ENCODE assay signal across 19 mouse cellular contexts in the genomic region with DNA sequence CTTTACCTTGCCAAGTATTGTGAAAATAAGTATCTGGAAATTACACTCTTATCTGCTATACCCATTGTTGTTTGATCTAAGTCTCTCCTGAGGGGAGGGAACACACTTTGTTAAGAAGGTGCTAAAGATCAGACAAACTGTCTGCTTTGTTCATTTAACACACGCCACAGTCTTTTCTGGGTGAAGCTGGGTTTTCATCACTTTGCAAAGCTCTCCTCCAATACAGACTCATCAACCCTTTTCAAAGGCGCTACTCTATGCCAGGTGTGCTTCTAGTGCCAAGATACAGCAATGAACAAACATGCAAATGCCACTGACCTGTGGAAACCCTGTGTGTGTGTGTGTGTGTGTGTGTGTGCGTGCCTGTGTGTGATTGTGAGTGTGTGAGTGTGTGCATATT.
DNase-seq lines count a peak whose midpoint lies in the region; ATAC-seq and TF ChIP-seq lines count a peak whose summit lies in the region.
"Had no signal": no experiment of that assay in that cellular context is flagged by ENCODE, and none has a peak within 500 bp of the region (broad histone marks: within the 10 kb centered on the region; RNA-seq: fewer than 3 reads in every experiment).

No protein-coding gene starts in this region.

- H3K27ac ChIP-seq in hindbrain, embryonic 14.5 days, result peak overlapping the region; percentile 73
- no peak overlapping the region for H3K27ac ChIP-seq in hindbrain, embryonic 10.5 days
- no peak overlapping the region for H3K27ac ChIP-seq in liver, postnatal 0 days (ENCODE audit: low read depth)
- H3K27ac ChIP-seq in liver, embryonic 12.5 days, result no peak overlapping the region
- H3K27ac ChIP-seq: forebrain, embryonic 13.5 days; heart, embryonic 10.5 days; layer of hippocampus, adult 2 months had no signal

- H3K36me3 ChIP-seq in hindbrain, embryonic 14.5 days (replicated peaks; ENCODE audit: control insufficient read depth, insufficient read depth), result no peaks in the 10 kb centered on the region
- no peaks in the 10 kb centered on the region for H3K36me3 ChIP-seq in hindbrain, embryonic 10.5 days
- no peaks in the 10 kb centered on the region for H3K36me3 ChIP-seq in liver, postnatal 0 days (replicated peaks; ENCODE audit: insufficient read depth, low read length)
- H3K36me3 ChIP-seq in liver, embryonic 12.5 days, result no peaks in the 10 kb centered on the region
- H3K36me3 ChIP-seq: heart, embryonic 10.5 days had no signal

- no peak for TF ChIP-seq EP300 in liver, postnatal 0 days (IDR thresholded peaks at IDR 0.05; ENCODE audit: low read depth)

- H3K4me1 ChIP-seq in hindbrain, embryonic 14.5 days (replicated peaks; ENCODE audit: control insufficient read depth, insufficient read depth, low read length), result peaks cover 16% of the 10 kb centered on the region; the same call in 1 of the 2 replicates
- no peaks in the 10 kb centered on the region for H3K4me1 ChIP-seq in hindbrain, embryonic 10.5 days (replicated peaks)
- H3K4me1 ChIP-seq in liver, postnatal 0 days (ENCODE audit: insufficient read depth), result no peaks in the 10 kb centered on the region
- H3K4me1 ChIP-seq in liver, embryonic 12.5 days, result peaks cover under 1% of the 10 kb centered on the region; the same call in 1 of the 2 replicates
- H3K4me1 ChIP-seq: heart, embryonic 10.5 days had no signal

- H3K4me3 ChIP-seq in hindbrain, embryonic 14.5 days (replicated peaks; ENCODE audit: low read length), result no peak overlapping the region
- H3K4me3 ChIP-seq in hindbrain, embryonic 10.5 days, result no peak overlapping the region
- no peak overlapping the region for H3K4me3 ChIP-seq in liver, postnatal 0 days (ENCODE audit: low read depth, low read length)
- no peak overlapping the region for H3K4me3 ChIP-seq in liver, embryonic 12.5 days
- H3K4me3 ChIP-seq: forebrain, embryonic 13.5 days; heart, embryonic 10.5 days; layer of hippocampus, adult 2 months had no signal

- no peak for DNase-seq in hindbrain, embryonic 14.5 days (ENCODE audit: low spot score)
- no peak for DNase-seq in hindbrain, embryonic 10.5 days (ENCODE audit: low spot score)
- peak; percentile 69 for DNase-seq in CD4-positive helper T cell, adult 2 months (ENCODE audit: low read depth, low spot score)
- peak; percentile 56 for DNase-seq in T-cell, adult 2 months (ENCODE audit: low spot score)
- peak; percentile 80 for DNase-seq in thymus, postnatal 0 days (ENCODE audit: low spot score)
- no peak for DNase-seq in Muller cell, postnatal 12 days (ENCODE audit: inconsistent ontology term)
- DNase-seq in liver, postnatal 0 days, result no peak
- DNase-seq: cerebellum, adult 11-12 months; cerebellum, postnatal 10 days; gastrocnemius, postnatal 10 days; heart, postnatal 4 days; lung, adult 2 months; right cerebral cortex, adult 18-20 months; right cerebral cortex, postnatal 4 days had no signal

- ATAC-seq in hindbrain, embryonic 14.5 days (ENCODE audit: low FRiP score), result no peak
- no peak for ATAC-seq in liver, postnatal 0 days
- no peak for ATAC-seq in liver, embryonic 12.5 days

- no peaks in the 10 kb centered on the region for H3K9me3 ChIP-seq in hindbrain, embryonic 14.5 days (ENCODE audit: control insufficient read depth, low read length)
- no peaks in the 10 kb centered on the region; the same call in 1 of the 2 replicates for H3K9me3 ChIP-seq in hindbrain, embryonic 10.5 days
- H3K9me3 ChIP-seq in liver, postnatal 0 days (ENCODE audit: low read length), result no peaks in the 10 kb centered on the region
- H3K9me3 ChIP-seq in liver, embryonic 12.5 days (replicated peaks), result peaks cover 6% of the 10 kb centered on the region
- H3K9me3 ChIP-seq: heart, embryonic 10.5 days had no signal

- no peak overlapping the region for H3K9ac ChIP-seq in hindbrain, embryonic 14.5 days
- no peak overlapping the region for H3K9ac ChIP-seq in liver, postnatal 0 days (replicated peaks)
- no peak overlapping the region for H3K9ac ChIP-seq in liver, embryonic 12.5 days
- H3K9ac ChIP-seq: forebrain, embryonic 13.5 days had no signal

- H3K27me3 ChIP-seq in hindbrain, embryonic 14.5 days (ENCODE audit: control insufficient read depth, insufficient read depth, low read length), result no peaks in the 10 kb centered on the region
- H3K27me3 ChIP-seq in hindbrain, embryonic 10.5 days (ENCODE audit: insufficient read depth, poor library complexity, severe bottlenecking), result no peaks in the 10 kb centered on the region
- no peaks in the 10 kb centered on the region for H3K27me3 ChIP-seq in liver, postnatal 0 days (ENCODE audit: insufficient read depth, low read length)
- H3K27me3 ChIP-seq in liver, embryonic 12.5 days (replicated peaks), result no peaks in the 10 kb centered on the region

- 82% methylated on average over 3 of the region's 3 CpGs for WGBS in hindbrain, embryonic 14.5 days
- WGBS in hindbrain, embryonic 10.5 days, result 87% methylated on average over 3 of the region's 3 CpGs
- 73% methylated on average over 3 of the region's 3 CpGs for WGBS in liver, postnatal 0 days (ENCODE audit: insufficient replicate concordance)
- 73% methylated on average over 3 of the region's 3 CpGs for WGBS in liver, embryonic 12.5 days (ENCODE audit: insufficient replicate concordance)

- TF ChIP-seq CTCF in liver, postnatal 0 days (IDR thresholded peaks at IDR 0.05; ENCODE audit: low read depth), result no peak

- no peak overlapping the region for H3K4me2 ChIP-seq in hindbrain, embryonic 14.5 days (replicated peaks)
- H3K4me2 ChIP-seq in liver, postnatal 0 days (ENCODE audit: low read depth, low read length), result no peak overlapping the region
- no peak overlapping the region for H3K4me2 ChIP-seq in liver, embryonic 12.5 days
- H3K4me2 ChIP-seq: liver, embryonic 11.5 days had no signal

Comparison
In these comparisons a context has a peak if more than half of its experiments do, and no peak if none do; other contexts are left out.
1. DNase-seq: peak in CD4-positive helper T cell, adult 2 months (single experiment), T-cell, adult 2 months (single experiment) and thymus, postnatal 0 days (single experiment); none in hindbrain, embryonic 14.5 days (single experiment), hindbrain, embryonic 10.5 days (single experiment), Muller cell, postnatal 12 days (single experiment) and liver, postnatal 0 days (single experiment).